Mouse (Mus musculus) thymus, postnatal 36 days (tissue): ENCODE measurements around the gene Irak1.

ENCODE experiments used
- DNase-seq, 2 experiments: peaks; one replicate each; pipeline ENCODE4 v3.0.0; 2022; ENCODE audit warnings: mixed read lengths in 2 of 2

Gene Irak1

DNA sequence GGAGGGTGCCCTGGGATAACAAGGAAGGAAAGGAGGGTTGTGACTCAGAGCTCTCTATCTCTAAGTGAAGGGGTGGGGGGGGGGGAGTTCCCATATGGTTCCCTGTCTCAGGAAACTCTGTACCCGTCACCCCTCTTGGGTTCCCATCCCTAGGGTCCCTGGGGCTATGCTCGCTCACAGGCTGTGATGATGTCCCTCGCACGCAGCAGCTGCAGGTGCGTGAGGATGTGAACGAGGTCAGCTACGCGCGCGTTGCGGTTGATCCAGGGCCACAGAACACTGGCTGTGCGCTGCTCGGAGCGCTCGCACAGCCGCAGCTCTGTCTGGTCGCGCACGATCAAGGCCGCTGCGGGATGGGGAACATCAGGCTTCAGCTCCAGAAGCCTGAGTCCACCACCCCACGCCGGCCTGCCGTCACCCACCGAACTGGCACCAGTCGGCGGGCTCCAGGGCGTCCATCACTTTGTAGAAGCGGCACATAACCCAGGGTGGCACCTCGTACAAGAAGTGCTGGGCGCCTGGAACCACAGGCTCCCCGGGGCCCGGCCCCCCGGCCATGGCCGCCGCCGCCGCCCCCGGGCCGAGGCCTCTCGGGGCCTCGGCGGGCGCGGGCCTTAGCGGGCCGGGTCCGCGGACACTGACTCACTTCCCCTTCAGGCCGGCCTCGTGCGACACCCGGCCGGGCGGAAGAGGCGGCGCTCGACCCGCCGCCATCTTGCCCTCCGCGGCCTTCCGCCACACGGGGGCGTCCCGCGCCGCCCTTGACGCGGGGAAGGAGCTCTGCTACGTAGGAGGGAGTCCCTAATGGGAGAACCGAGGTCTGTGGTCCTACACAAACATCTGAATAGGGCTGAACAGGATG is at the start of gene Irak1:
Irak1 (minus strand) TSS at position 731 of the 862 bp plus-strand sequence.
- peak; percentile 80 for DNase-seq

DNA sequence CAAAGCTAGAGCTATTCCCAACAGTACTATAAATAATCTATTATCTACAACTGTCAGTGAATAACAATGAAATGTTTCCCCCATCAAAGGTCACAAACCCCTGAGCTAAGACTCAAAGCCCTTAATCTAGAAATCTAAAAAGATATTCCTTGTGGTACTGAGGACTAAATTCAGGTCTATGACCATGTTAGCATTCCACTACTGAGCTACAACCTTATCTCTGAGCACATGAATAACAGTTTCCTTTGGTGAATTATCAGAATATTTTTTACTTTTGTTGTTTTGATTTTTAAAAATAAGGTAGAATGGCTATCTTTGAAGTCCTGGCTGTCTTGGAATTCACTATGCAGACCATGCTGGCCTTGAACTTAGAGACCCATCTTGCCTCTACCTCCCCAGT is 47.1 kb upstream of the Irak1 start:
- no peak for DNase-seq

DNA sequence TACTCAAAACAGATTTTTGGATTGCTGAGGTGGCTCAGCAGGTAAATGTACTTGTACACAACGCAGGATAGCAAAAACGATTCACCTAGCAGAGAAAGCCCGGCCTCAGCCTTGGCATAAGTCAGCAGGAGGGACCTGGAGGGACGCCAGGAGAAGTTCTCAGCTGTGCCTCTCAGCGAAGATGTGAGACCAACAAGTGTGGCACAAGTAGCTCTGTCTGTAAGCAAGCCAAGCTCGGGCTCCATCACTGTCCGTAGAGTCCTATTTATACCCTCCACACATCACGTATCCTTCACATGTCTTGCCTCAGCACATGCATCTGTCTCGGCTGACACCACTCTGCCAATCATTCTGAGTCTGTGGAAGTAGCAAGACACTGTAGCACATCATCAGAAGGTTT is 44.2 kb upstream of the Irak1 start:
- DNase-seq: no peak

DNA sequence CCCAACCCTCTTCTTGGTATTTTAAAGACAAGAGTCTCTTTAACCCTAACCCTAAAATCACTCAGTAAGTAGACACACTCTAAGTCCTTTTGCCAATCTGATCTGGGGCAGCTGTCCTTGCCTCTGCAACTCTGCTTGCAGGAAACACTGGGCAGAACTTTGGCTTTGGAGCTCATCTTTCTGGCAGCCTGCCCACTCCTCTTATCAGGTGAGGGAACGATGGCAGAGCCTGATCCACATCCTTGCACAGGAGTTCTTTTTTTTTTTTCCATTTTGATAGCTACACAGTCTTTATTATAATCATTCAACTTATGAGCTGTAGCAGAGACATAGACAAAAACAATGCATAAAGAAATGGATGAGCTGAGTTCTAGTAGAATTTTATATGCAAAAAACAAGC is 21.4 kb upstream of the Irak1 start:
- no peak for DNase-seq

DNA sequence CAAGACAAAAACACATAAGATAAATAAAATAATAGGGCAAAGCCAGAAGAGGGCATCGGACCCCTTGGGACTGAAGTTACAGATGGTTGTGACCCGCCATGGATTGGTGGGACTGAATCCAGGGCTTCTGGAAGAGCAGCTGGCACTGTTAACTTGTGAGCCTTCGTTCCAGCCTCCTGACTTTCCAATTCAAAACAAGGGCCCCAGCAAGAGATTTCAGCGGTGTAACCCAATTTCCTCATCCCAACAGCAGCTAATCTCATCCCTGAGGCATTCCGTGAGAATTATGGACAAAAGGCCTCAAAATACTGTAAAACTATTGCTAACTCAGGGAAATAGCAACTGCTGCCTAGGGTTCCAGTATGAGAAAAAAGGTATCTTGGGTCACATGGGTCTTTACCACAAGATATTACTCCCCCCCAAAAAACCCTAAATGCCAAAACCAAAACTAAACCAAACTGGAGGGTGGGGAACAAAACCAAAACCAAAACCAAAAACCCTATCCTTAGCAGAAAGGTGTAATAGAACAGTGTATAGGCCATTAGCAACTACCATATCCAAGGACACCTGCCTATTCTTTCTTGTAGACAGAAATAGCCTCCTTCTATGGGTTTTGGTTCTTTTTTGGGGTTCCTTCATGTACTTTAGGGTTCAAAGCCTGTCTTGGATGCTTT is 14.1 kb upstream of the Irak1 start:
- no peak for DNase-seq

DNA sequence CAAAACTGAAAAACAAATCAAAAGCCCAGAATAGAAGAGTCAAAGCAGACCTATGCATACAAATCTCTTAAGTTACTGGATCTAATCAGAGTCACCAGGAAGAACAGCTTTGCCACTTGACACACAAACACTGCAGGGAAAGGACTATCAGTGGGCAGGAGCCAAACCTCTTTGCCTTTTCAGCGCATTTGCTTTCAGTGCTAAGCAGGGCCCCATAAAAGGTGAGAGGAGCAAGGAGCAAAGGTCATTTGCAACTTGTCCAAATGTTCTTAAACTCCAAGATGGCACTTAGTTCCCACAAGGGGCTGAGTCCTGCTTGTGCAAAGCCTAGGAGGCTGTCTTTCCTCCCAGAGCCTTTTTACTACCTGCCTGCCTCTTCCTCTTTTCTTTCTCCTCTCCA is 6.3 kb upstream of the Irak1 start:
- no peak for DNase-seq

DNA sequence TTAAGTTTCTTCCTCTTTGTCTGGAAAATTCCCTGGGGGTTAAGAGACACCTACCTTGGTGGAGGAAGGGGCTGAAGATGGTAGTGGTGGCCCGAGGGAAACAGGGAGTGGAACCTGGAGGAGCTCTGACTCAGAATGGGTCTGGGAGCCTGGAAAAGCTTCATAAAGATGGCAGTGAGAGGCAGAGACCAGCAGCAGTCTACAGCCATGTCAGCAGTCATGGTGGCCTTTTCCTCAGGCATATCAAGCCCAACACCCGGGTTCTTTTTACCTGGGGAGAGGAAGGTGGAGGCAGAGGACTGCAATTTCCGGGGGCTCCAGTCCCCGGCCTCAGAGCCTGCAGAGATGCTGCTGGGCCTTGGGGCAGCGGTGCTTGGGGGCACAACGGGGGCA is 927 bp downstream of the Irak1 start:
- peak; percentile 13 to 25 for DNase-seq

DNA sequence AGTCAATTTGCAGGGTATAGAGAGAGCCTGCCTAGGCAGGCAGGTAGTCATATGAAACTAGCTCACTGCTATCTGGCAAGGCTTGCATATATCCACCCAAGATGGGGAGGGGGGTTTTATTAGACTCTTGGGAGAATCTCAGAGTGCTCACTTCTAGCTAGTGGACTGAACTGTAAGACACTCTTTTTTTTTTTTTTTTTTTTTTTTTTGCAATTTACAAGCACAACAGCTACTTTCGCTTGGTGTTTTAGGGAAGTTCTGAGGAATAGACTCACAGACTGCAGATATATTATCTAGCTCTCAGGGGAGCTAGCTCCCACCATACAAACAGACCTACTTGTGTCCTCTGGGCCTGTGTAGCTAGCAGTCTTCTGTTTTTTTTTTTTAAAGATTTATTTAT is 9.1 kb downstream of the Irak1 start:
- no peak for DNase-seq

DNA sequence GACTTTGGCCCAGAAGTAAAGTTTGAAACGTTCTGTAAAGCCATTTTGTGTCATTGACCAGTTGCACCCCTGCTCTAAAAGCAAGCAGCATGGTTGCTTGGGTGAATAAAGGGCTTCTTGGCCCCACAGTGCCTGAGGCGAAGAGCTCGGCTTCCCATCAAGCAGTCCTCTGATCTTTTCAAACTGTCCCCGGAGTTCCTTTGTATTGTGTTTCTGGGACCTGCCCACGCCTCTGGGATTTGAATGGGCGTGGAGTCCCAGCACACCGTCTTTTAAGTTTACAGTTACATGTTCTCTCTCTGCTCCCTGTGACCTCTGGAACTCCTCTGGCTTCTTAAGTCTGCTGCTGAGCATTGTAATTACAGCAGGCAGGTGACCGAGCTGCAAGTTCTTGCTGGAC is 15.7 kb downstream of the Irak1 start:
- no peak for DNase-seq

DNA sequence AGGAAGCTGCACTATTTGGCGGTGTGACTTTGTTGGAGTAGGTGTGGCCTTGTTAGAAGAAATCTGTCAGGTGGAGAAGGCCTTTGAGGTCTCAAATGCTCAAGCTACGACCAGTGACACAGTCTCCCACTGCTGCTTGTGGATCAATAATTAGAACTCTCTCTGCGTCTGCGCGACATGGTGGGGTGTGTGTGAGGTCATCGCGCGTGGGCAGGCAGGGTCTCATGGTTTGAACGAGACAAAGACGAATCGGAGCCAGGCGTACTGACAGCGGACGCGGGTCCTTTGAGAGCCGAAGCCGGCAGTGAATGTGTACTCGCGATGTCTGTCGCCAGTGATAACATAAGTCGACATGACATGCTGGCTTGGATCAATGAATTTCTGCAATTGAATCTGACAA is 17.3 kb downstream of the Irak1 start:
- DNase-seq: no peak

DNA sequence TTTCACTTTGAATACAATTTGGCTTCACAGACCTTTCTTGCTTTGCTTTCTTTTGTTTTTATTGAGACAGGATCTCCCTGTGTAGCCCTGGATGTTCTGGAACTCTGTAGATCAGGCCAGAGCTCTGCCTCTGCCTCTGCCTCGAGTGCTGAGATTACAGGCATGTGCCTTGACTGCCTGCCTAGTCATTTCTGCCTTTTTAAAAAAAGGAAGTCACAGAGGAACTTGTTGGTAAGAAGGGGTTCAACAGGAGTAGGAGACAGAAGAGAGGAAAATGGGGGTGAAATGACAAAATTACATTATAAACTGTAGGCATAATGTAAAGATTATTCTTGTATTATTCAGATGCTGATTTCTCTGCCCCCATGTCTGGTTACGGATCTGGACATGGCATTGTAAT is 20.1 kb downstream of the Irak1 start:
- DNase-seq: no peak

DNA sequence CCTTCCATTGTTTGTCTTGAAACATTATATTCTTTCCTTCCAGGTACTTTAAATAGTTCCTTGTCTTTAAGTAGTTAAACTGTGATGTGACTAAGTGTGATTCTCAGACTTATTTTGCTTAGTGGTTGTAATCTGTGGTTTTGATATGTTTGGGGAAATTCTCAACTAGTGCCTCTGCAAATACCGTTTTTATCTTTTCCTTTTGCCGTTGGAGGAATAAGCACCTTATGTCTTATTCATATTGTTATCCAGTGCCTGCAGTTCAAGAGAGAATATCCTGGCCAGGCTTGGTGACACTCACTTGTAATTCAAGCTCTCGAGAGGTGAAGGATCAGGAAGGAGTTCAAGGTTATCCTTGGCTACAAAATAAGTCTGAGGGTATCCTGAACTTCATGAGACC is 22.7 kb downstream of the Irak1 start:
- no peak for DNase-seq

DNA sequence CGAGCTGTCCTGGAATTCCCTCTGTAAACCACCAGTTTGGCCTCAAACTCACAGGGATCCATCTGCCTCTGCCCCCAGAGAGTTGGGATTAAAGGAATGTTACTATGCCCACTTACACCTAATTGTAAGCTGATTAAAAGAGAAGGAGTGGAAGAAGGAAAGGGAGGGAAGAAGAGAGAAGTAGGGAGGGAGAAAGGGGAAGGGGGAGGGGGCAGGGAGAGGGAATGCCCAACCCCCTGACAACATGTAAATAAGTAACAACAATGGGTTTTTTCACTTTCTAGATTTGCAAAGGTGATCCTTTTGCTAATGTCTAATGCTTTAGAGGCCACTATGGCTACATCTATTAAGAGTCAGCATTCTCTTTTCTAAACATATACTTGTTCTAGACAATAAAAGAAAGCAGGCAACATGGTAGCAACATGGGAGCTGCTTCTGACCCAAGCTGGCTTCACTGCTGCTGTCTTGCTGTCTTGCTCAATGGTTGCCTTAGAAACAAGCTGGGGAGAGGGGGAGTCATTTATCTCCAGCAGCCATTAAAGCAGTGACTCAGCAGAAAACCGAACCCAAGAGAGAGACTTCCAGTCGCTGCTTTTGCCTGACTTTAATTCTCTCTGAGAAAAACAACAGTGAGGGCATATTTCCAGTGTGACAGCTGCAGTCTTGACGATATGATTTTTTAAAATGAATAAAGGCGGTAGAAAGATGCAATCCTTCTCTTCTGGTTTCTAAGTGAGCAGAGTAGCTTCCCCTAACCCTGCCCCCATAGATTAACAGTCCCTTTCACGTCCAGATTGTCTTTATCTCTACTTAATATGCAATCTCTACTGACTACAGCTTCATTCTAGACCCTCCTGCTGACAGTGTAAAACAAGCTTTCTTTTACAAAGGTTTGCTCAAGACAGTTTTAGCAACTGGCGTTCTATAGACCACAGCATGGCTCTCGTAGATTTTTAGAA is 24.5 kb downstream of the Irak1 start:
- no peak for DNase-seq

DNA sequence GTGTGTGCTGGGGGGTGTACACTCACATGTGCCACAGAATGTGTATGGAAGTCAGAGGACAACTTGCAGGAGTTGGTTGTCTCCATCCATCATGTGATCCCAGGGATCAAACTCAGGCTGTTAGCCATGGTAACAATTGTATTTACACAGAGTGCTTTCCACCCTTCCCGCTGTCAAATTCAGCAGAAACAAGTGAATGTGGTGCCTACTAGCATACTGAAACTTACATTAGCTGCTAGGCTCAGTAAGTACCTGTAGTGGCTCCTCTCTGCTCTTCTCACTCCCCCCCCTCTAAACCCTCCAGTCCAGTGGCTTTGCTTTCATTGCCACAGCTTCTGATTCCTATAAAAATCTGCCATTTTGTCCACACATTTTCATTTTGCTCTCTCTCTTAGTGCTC is 45.9 kb downstream of the Irak1 start:
- DNase-seq: no peak

DNA sequence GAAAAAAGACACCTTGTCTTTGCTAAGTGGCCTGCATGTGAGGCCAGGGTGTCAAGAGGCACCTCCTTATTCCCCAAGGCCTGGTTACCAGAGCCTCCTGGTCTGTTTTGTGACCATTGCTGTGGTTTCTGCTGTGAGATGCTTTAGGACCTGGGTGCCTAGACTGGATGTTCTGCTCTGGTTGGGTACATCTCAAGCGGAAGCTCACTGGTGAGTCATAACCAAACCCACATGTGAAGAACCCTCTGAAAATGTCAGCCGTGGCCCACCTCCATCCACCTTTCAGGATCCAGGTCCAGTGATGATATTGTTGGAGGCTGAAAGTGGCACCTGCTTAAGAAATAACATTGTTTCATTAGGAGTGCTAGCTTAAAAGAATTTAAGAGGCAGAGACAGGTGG is 47.4 kb downstream of the Irak1 start:
- DNase-seq: no peak

DNA sequence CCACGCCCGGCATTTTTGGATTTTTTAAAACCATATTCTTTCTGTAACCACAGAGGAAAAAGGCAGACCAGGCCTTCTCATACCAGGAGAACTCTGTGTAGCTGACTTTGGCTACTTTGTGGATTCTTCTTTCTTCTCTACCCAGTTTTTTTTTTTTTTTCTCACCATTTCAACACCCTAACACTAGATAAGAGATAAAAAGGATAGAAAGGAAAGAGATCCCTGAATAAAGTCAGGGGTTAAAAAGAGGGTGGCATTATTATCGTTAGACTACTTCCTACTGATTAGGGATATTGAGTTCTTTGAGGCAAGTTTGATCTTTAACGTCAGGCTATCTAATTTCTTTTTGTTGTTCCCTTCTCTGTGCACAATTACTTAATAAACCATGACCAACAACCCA is 50.9 kb downstream of the Irak1 start:
- no peak for DNase-seq

DNA sequence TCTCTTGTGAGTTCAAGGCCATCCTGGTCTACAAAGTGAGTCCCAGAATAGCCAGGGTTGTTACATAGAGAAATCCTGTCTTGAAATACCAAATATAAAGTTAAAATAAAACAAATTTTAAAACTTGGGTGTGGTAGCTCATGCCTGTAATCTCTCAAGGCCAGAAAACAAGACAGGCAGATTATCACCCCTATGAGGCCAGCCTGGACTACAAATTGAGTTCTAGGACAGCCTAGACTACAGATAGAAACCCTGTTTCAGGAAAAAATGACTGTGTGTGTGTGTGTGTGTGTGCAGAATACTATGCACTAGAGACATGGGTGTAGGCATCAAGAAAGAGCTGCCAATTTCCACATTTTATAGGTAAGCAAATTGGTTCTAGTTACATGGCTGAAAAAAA is 52.9 kb downstream of the Irak1 start:
- no peak for DNase-seq

DNA sequence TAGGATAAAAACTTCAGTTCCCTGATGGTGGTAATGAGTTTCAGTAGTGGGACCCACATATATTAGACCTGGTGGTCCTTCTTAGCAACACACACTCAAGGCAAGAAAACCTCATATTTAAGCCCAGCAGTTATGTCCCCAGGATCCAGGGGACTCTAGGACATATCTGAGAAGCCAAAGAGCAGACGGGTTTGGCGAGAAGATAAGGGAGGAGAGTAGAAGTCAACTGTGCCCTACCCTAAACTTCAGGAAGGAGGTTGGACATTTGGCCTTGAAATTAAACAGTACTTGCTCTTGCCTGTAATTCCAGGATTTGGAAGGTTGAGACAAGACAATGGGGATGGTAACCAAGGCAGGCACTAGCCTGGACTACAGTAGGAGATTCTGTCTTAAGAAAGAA is 54.0 kb downstream of the Irak1 start:
- DNase-seq: no peak

DNA sequence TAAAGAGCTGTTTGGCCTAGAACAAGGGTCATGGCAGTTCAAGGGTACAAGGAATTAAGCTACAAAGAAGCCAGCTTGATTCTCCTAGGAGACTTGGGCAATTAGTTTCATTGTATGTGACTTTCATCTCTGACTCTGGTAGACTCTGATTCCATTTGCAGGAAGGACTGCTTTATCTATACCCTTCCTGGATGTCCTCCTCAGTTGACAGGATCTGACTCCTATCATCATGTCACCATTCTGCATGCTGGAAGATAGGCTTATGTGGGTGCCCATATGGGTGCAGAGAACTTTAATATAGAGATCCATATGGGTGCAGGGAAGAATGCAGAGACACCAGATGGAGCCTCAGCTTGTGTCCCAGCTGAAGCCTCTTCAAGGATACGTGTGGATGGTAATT is 54.6 kb downstream of the Irak1 start:
- DNase-seq: no peak

DNA sequence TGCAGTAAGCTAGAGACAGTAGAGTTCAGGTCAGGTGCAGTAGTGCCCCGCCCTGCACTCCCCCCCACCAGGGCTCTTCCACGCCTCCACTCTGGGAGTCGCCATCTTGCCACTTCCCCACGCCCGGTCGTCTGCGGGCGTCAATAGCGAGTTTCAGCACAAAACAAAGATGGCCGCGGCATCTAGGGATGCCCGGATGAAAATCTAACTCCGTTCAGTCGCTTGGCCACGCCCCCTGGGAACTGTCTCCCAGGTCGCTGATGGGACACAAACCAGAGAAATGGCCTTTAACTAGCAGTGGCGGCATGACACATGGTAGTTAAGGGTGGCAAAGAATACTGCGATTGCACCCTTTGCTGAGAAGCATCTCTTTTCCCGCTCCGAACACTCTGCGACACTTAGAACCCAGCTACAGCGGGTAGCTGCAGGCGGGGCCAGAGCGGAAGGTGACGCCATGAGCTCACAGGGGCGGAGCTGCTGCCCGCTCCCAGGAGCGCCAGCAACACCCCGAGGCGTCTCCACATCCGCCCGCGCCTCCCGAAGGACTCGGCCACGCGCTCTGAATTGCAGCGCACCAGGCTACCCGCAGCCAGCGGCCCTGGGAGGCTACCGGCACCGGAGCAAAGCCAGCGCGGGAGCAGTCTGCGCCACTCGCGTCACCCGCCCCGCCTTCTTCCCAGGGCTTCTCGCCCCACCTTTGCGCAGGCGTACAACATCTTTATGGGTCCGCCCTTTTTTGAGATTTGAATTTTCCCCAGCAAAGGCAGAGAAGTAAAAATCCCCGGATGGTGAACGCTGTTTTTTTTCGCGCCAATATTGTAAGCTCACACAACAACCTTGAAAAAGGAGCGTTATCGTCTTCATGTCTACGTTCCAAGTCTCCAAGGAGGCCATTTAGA is 56.3 kb downstream of the Irak1 start:
- DNase-seq: peak; percentile 80 to 88

DNA sequence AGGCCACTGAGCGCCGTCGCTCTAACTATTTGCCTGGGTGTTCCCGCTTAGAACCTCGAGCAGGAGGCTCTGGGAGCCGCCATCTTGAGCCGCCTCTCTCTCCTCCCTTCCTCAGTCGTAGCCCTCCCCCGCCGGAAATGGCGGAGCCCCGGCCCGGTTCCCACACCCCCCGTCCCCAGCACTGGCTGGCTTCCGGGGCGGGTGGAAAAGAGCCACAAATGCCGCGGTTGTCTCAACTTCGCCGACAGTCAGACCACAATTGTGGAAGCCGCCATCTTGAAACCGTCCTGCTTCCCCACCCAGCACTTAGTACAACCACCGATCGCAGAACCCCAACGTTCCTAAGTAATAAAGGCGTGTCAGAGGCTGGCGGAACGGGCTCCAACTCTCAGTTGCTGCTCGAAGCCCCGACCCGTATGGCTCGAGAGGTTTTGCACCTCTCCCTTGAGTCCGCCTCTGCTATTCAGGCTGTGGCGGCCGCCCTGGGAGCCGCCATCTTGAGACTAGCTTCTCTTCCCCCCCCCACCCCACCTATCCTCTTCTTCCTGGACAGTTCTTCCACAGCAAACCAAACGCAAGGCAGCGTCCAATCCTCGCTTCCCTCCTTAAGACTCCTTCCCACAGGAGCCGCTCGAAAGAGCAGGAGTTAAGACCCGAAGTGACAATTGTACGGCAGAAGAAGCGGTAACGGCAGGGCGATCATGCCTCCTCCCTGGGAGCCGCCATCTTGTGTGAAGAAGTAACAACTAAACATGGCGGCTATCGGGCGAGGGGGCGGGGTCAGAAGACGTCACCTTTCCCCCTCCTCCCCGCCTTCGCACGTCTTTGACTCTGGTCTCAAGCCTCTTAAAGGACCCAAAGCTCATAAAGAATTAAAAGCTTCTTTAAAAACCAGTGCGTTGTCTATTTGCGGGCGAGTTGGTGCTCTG is 57.2 kb downstream of the Irak1 start, which contains the start of gene Hcfc1:
Hcfc1 (minus strand) TSS at position 110 of the 929 bp plus-strand sequence.
- DNase-seq: peak; percentile 85 to 89
